Mouse (Mus musculus): ENCODE results near the gene Rasl10b.

DNA sequence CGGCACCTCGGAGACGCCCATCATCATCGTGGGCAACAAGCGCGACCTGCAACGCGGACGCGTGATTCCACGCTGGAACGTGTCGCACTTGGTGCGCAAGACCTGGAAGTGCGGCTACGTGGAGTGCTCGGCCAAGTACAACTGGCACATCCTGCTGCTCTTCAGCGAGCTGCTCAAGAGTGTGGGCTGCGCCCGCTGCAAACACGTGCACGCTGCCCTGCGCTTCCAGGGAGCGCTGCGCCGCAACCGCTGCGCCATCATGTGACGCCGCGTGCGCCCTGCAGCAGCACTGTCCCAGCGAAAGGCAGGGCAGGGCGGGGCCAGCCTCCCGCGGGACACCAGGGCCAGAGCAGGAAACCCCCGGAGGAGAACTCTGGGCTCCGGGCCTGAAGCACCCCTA lies 9.6 kb downstream of the Rasl10b start:
- no peak for TF ChIP-seq CTCF (IDR thresholded peaks at IDR 0.05; ENCODE audit: borderline replicate concordance, control insufficient read depth, extremely low read depth, insufficient read depth, low read length, poor library complexity)
- TF ChIP-seq POLR2A (IDR thresholded peaks at IDR 0.05; ENCODE audit: control insufficient read depth, extremely low read depth, insufficient read depth, low read length, poor library complexity): no peak
